Mouse (Mus musculus): ENCODE data around the gene Arhgap15. TPM values are rescaled to one million over a fixed set of nuclear protein-coding genes. Genes with fewer than 3 reads are reported as not detected.
A peak's percentile ranks its signal among the peaks of the same experiment; 100 is the strongest.

The Arhgap15 gene
- polyA plus RNA-seq, 1 experiment from 2014 or later = 1.4 TPM

DNA sequence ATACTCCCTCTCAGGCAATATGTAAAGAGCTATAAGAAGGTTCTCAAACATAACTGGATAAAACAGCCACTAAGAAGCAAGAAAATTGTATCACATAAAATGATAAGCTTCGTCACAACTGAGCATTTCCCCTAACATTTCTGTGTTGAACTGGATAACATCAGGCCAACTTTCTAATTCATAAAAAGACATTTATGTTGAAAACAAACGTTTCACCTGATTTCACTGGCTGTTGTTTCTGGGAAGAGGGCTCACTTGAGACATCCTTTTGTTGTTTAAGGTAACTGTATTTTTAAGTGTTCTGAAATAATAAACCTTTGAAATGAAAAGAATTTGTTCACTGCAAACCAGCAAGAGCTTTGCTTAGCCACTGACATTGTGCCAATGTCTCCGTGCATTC lies 697 bp downstream of the Arhgap15 start:
- Histone ChIP-seq H3K4me2 (replicated peaks) (no peak overlapping the region), H3K27me3 (no peaks in the 10 kb centered on the region)

DNA sequence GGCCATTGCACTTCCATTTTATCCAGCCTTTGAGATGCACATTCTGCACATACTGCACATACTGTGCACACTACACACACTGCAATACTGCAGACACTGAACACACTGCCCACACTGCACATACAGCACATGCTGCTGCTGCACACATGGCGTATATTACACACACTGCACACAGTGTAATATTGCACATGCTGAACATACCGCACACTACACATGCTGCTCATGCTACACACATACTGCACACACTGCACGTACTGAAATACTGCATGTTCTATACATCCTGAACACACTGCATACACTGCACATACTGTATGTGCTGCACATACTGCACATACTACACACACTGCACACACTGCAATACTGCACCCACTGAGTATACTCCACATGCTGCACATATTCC lies 7.3 kb downstream of the Arhgap15 start:
- H3K9ac ChIP-seq = no peak overlapping the region
- 0 out of 2 replicates have a peak, but pooled peaks have one; percentile 13 for ATAC-seq (ENCODE audit: low FRiP score)
- H3K4me1 ChIP-seq = no peaks in the 10 kb centered on the region
- H3K4me3 ChIP-seq = no peak overlapping the region
- H3K9me3 ChIP-seq (replicated peaks) = no peaks in the 10 kb centered on the region
- H3K27ac ChIP-seq = no peak overlapping the region
- no peaks in the 10 kb centered on the region for H3K36me3 ChIP-seq
- H3K27me3 ChIP-seq = no peaks in the 10 kb centered on the region
- WGBS = 94% methylated on average over 3 of the region's 3 CpGs
- H3K4me2 ChIP-seq (replicated peaks) = no peak overlapping the region

More for the DNA sequence above, 697 bp downstream of the Arhgap15 start:
- no peak overlapping the region for H3K9ac ChIP-seq
- no peak for ATAC-seq (ENCODE audit: low FRiP score)
- H3K36me3 ChIP-seq = no peaks in the 10 kb centered on the region
- no peaks in the 10 kb centered on the region for H3K9me3 ChIP-seq (replicated peaks)
- H3K4me3 ChIP-seq = no peak overlapping the region
- no peaks in the 10 kb centered on the region for H3K4me1 ChIP-seq
- H3K27ac ChIP-seq = no peak overlapping the region
- 82% methylated on average over 3 of the region's 3 CpGs for WGBS

DNA sequence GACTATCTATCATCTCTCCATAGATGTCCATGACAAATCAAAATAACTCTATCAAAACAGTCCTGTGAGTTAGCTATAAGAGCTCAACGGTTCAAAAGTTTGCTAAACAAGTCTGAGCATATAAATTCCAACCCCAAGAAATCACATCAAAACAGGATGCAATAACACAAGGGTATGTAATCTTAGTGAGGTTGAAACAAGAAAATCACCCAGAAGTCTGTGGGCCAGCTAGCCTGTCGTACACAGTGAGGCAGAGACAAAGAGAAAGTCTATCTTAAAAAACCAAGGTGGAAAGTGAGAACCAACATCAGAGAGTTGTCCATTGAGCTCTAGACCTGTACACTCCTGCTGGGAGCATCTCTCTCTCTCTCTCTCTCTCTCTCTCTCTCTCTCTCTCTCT lies 8.0 kb downstream of the Arhgap15 start:
- Histone ChIP-seq H3K9ac (no peak overlapping the region), H3K4me3 (no peak overlapping the region), H3K4me2 (replicated peaks) (no peak overlapping the region), H3K27ac (no peak overlapping the region), H3K9me3 (replicated peaks) (no peaks in the 10 kb centered on the region), H3K27me3 (no peaks in the 10 kb centered on the region), H3K36me3 (no peaks in the 10 kb centered on the region), H3K4me1 (no peaks in the 10 kb centered on the region)
- no peak for ATAC-seq (ENCODE audit: low FRiP score)
- WGBS = 83% methylated on average over 2 of the region's 2 CpGs

DNA sequence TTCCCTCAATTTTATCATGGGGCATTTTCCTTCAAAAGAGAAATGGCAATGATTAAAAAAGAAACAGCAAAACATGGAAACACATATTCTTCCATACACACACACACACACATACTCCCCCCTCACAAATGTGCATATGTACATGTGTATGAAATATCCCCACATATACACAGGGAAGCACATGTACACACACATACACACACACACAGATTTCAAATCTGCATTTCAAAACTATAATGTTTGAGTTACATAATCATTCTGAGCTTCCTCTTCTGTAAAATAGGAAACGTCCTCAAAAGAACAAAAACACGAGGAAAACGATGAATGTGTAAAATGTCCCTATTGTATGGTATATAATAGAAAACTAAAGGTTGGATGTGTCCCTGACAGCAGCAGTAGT lies 13.1 kb downstream of the Arhgap15 start:
- Histone ChIP-seq H3K4me1 (no peaks in the 10 kb centered on the region), H3K4me3 (no peak overlapping the region), H3K27ac (no peak overlapping the region), H3K27me3 (no peaks in the 10 kb centered on the region), H3K4me2 (replicated peaks) (no peak overlapping the region), H3K9me3 (replicated peaks) (no peaks in the 10 kb centered on the region), H3K9ac (no peak overlapping the region), H3K36me3 (no peaks in the 10 kb centered on the region)
- no peak for ATAC-seq (ENCODE audit: low FRiP score)
- WGBS = 88% methylated on average over 3 of the region's 3 CpGs

DNA sequence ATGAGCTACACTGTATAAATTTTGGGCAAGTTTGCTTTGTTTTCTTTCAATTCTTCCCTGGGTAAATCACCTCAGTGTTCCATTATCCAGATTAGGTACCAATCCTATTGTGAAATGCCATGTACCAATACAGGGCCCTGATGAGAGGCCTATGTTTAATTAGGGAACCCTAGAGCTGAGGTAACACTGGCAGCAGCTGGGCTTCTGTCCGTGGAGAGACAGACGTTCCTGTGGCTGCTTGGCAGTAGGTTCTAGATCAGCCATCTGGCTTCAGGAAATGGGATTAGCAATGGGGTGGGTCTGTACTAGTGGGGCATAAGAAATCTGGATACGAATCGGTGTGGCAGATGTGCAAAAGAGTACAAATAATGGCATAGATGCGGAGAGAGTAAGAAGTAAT lies 14.7 kb downstream of the Arhgap15 start:
- Histone ChIP-seq H3K36me3 (no peaks in the 10 kb centered on the region), H3K27me3 (no peaks in the 10 kb centered on the region), H3K4me2 (replicated peaks) (no peak overlapping the region), H3K4me3 (no peak overlapping the region), H3K4me1 (no peaks in the 10 kb centered on the region), H3K9ac (no peak overlapping the region), H3K9me3 (replicated peaks) (no peaks in the 10 kb centered on the region), H3K27ac (no peak overlapping the region)
- WGBS = 74% methylated on average over 5 of the region's 5 CpGs
- ATAC-seq (ENCODE audit: low FRiP score) = no peak

DNA sequence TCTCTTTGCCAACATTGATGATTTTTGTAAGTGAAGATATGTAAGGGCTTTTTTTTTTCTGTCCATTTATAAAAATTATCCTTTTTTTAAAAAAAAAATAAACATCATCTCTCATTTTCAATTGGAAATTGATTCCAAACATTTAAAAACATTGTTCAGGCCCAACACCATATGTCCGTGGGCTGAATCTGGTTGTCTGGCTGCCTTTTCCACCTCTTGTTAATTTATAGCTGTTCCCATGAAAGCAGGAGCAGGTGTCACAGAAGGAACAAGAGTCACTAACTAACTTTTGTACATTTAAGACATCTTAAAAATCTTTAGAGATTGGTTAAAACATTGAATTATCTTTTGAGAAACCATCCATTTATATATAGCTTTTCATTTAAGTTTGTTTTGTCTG lies 15.8 kb downstream of the Arhgap15 start:
- no peaks in the 10 kb centered on the region for H3K4me1 ChIP-seq
- WGBS = 89% methylated on average over 1 of the region's 1 CpGs
- H3K27ac ChIP-seq = no peak overlapping the region
- ATAC-seq (ENCODE audit: low FRiP score) = no peak
- H3K27me3 ChIP-seq = no peaks in the 10 kb centered on the region
- H3K9me3 ChIP-seq (replicated peaks) = no peaks in the 10 kb centered on the region
- H3K36me3 ChIP-seq = no peaks in the 10 kb centered on the region
- H3K4me2 ChIP-seq (replicated peaks) = no peak overlapping the region
- H3K4me3 ChIP-seq = no peak overlapping the region
- H3K9ac ChIP-seq = no peak overlapping the region

DNA sequence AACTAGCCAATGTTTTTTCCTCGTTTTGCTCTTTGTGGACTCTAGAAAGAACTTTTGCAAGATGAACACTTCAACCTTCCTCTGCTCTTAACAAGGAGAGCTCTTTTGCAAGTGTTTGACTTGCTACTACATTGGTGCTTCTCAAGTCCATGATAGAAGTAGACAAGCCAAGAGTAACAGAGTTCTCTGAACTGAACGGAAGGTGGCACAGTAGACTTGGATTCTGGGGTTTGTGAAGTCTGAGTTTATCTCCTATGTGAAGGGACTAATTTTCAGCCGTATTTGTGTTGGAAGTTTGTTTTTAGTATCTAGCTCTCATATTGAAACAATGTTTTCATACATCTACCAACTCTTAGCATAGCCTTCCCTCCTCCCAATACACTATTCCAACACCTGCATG lies 17.6 kb downstream of the Arhgap15 start:
- Histone ChIP-seq H3K36me3 (no peaks in the 10 kb centered on the region), H3K4me1 (no peaks in the 10 kb centered on the region), H3K4me3 (no peak overlapping the region), H3K4me2 (replicated peaks) (no peak overlapping the region), H3K9me3 (replicated peaks) (no peaks in the 10 kb centered on the region), H3K9ac (no peak overlapping the region), H3K27me3 (no peaks in the 10 kb centered on the region), H3K27ac (no peak overlapping the region)
- ATAC-seq (ENCODE audit: low FRiP score) = no peak
- 89% methylated on average over 3 of the region's 3 CpGs for WGBS

DNA sequence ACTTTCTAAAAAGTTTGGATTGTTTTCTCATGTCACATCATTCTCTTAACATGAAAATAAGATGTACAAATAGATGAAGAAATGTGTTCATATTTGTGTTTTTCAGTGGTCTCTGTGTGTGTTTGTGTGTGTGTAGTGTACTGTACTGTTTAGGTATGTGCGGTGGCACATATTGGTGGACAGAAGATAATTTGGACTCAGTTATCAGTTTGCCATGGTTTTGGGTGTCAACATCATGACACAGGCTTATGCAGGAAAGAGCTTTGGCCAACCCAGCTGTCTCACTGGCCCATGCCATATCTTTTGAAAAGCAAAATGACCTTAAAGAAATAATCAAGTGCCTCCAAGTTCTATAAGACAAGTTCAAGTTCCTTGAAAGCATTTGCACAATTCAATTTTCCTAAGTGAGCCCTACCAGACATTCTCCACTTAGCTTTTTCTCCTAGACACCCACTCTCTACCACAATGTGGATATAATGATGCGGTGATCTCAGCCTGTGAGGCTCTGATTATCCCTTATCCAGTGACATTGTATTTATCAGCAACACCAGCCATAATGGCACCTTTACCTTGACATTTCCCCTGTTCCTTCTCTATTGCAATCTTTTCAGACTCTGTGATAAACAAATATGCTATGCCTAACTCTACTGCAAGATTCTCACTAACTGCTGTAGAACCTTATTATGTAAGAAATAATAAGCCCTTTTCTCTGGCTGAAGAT lies 21.4 kb downstream of the Arhgap15 start:
- Histone ChIP-seq H3K9me3 (replicated peaks) (no peaks in the 10 kb centered on the region), H3K27ac (no peak overlapping the region), H3K4me2 (replicated peaks) (no peak overlapping the region), H3K9ac (no peak overlapping the region), H3K4me1 (no peaks in the 10 kb centered on the region), H3K27me3 (no peaks in the 10 kb centered on the region), H3K36me3 (no peaks in the 10 kb centered on the region), H3K4me3 (no peak overlapping the region)
- no peak for ATAC-seq (ENCODE audit: low FRiP score)
- 96% methylated on average over 2 of the region's 2 CpGs for WGBS

DNA sequence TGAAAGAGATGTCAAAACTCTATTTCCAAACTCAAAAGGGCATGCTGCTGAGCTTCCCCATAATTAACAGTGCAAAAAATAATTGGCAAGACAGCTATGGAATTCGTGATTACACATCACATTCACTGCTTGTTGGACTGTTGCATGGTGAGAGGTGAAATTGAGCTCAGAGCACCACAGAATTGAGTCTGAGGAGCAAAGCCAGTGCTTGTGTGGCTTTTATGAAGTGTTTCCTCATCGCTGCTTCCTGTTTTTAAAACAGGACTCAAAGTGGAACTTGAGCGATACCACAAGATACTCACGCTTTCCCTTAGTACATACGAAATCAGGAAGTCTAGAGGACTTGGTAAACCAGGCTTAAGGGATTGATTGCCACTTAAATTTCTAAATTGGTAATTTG lies 24.0 kb downstream of the Arhgap15 start:
- Histone ChIP-seq H3K27me3 (no peaks in the 10 kb centered on the region), H3K36me3 (no peaks in the 10 kb centered on the region), H3K4me2 (replicated peaks) (no peak overlapping the region), H3K4me3 (no peak overlapping the region), H3K9ac (no peak overlapping the region), H3K27ac (no peak overlapping the region), H3K4me1 (no peaks in the 10 kb centered on the region), H3K9me3 (replicated peaks) (no peaks in the 10 kb centered on the region)
- WGBS = 87% methylated on average over 5 of the region's 5 CpGs
- no peak for ATAC-seq (ENCODE audit: low FRiP score)

DNA sequence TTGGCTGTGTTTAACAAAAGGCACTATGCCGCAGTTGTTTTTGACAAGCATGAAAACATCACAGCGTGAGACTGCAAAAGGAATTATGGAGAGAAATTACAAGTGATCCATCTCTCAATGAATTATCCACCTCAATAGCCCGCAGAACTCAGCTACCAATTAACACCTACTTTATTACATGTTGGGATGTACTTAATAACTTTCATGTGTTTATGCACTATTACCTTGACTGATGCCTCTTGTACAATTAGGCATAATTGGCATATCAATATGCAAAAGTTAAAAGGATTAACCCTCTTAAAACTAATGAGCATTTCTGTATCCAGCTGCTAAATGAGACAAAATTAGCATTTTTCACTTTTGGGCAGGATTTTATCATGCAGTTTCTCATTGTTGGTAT lies 33.5 kb downstream of the Arhgap15 start:
- Histone ChIP-seq H3K4me1 (0 out of 2 replicates have a peak, but pooled peaks cover 5% of the 10 kb centered on the region), H3K4me3 (no peak overlapping the region), H3K9me3 (replicated peaks) (no peaks in the 10 kb centered on the region), H3K27me3 (no peaks in the 10 kb centered on the region), H3K27ac (no peak overlapping the region), H3K4me2 (replicated peaks) (no peak overlapping the region), H3K36me3 (no peaks in the 10 kb centered on the region), H3K9ac (no peak overlapping the region)
- peak; percentile 23; the same call in 1 of the 2 replicates for ATAC-seq (ENCODE audit: low FRiP score)
- 69% methylated on average over 3 of the region's 3 CpGs for WGBS

DNA sequence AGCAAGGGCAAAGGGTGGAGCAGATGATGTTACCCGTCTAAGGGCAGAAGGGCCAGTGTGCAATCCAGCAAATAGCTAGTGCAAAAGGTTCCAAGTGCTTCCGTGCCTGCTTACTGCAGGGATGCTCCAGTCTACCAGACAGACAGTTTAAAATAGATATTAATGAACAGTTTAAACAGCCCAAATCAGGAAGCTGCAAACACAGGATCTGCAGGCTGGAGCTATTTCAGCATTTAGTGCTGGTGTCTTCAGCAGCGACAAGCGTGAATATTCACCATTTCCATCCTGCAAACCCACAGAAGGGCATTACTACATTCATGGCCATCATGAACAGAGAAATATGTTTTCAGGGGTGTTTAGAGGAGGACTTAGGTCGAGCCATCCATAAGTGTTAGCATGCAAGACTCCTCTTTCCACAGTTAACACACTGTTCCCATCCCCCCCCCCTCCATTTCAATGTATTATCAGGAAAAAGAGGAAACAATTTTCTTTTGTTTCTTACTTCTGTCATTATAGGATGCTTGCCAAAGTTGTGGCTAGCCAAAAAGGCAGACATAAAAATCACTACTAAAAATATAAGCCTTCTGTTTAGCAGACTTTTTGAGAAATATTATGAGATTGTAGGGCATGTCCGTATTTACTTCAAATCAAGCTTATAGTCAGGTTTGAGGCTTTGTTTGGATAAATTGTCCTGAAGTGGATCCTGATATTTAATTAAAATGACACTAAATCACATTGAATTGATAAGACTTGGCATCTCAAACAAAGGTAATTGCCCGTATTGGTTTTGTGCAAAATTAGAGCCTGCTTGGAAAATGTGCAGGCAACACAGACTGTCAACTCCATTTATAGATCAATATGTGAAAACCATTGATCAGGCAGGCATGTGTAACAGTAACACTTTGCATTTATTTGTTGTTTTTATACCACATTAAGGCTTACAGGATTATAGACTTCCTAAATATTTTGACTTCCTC lies 35.4 kb downstream of the Arhgap15 start:
- 72% methylated on average over 7 of the region's 7 CpGs for whole genome bisulfite sequencing
- H3K27ac ChIP-seq = no peak overlapping the region
- no peak for ATAC-seq (ENCODE audit: low FRiP score)

DNA sequence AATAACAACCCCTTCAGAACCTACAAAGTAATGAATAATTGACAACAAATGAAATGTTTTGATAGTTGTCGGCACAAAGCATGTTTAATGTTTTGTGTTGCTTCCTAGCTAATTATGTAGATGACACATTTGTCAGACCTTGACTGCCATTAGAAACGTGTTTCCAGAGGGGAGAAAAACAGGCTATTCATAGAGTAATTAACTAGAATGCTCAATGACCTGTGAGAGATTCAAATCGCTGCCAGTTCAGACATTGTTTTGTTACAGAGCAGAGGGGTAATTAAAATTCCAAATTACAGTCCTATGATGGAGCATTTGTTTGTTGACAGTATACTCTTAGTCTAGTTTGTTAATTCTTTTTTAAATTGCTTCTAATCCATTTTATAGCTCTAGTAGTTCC lies 37.5 kb downstream of the Arhgap15 start:
- no peak overlapping the region for H3K27ac ChIP-seq
- H3K4me3 ChIP-seq = no peak overlapping the region
- no peaks in the 10 kb centered on the region for H3K9me3 ChIP-seq (replicated peaks)
- H3K4me2 ChIP-seq (replicated peaks) = no peak overlapping the region
- no peak overlapping the region for H3K9ac ChIP-seq
- H3K36me3 ChIP-seq = no peaks in the 10 kb centered on the region
- 0 out of 2 replicates have a peak, but pooled peaks cover 3% of the 10 kb centered on the region for H3K27me3 ChIP-seq
- WGBS = 27% methylated on average over 3 of the region's 3 CpGs
- ATAC-seq (ENCODE audit: low FRiP score) = peak; percentile 43; the same call in 1 of the 2 replicates
- H3K4me1 ChIP-seq = 0 out of 2 replicates have a peak, but pooled peaks cover 5% of the 10 kb centered on the region

More for the DNA sequence above, 35.4 kb downstream of the Arhgap15 start:
- Histone ChIP-seq H3K4me1 (0 out of 2 replicates have a peak, but pooled peaks cover 5% of the 10 kb centered on the region), H3K9me3 (replicated peaks) (no peaks in the 10 kb centered on the region), H3K9ac (no peak overlapping the region), H3K36me3 (no peaks in the 10 kb centered on the region), H3K4me2 (replicated peaks) (no peak overlapping the region), H3K4me3 (no peak overlapping the region), H3K27me3 (0 out of 2 replicates have a peak, but pooled peaks cover 3% of the 10 kb centered on the region)
